Mouse (Mus musculus): Measurements from ENCODE around the gene Slc25a14. TPM values are rescaled to one million over a fixed set of nuclear protein-coding genes. Genes with fewer than 3 reads are reported as not detected.

Slc25a14 gene
- 11.3 and 14.1 TPM in 2 replicates for polyA plus RNA-seq (2014; fragmentation: Nextera tagmentation; extraction: Ambion mirVana)

DNA sequence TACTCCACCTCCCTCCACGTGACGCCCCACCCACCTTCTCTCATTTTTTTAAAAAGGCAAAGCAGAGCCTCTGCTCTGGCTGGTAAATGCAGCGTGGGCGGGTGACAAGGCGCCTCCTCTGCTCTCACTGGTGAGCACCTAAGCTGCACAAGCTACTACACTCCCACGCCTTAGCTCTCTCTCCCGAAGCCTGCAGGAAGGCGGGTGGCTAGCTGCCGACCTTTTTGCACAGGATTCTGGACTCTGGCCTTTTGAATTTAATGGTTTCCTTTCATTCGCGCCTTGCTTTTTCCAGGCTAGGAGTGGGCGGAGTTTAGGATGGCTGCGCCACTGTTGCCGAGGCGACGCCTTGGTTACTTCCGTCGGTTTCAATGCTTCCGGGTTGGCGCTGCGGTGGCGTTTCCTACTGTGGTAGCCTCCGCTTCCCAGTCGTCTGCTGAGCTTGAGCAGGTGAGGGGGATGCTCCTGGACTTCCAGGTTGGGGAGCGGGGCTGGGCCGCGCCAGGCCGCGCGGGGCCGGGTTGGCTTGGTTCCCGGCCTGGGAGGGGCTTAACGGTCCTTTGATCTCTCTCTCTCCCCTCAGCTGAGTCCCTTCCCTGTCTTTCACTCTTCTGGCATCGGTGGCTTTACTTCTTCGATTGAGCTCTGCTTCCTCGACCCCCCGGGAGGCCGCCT, at the start of gene Slc25a14:
Gene Slc25a14, plus strand, starts transcription at position 35 of the 675 bp plus-strand sequence.
- Histone ChIP-seq H3K4me3 (ENCODE audit: low read depth, low read length) (peak within 1 kb of the TSS; percentile 54), H3K9me3 (ENCODE audit: low read depth, low read length) (no peaks in the 10 kb centered on the region), H3K36me3 (ENCODE audit: insufficient read depth) (no peaks in the 10 kb centered on the region), H3K4me2 (peak within 1 kb of the TSS; percentile 54), H3K27me3 (ENCODE audit: insufficient read depth, low read length) (no peaks in the 10 kb centered on the region), H3K4me1 (ENCODE audit: insufficient read depth) (no peaks in the 10 kb centered on the region), H3K9ac (peak within 1 kb of the TSS; percentile 34), H3K27ac (ENCODE audit: low read depth) (peak within 1 kb of the TSS; percentile 86)
- DNase-seq (peak; percentile 91), ATAC-seq (ENCODE audit: insufficient read depth) (peak; percentile 98)
- TF ChIP-seq CTCF (IDR thresholded peaks at IDR 0.05; ENCODE audit: low read depth): no peak
- whole genome bisulfite sequencing: 7% methylated on average over 36 of the region's 38 CpGs

DNA sequence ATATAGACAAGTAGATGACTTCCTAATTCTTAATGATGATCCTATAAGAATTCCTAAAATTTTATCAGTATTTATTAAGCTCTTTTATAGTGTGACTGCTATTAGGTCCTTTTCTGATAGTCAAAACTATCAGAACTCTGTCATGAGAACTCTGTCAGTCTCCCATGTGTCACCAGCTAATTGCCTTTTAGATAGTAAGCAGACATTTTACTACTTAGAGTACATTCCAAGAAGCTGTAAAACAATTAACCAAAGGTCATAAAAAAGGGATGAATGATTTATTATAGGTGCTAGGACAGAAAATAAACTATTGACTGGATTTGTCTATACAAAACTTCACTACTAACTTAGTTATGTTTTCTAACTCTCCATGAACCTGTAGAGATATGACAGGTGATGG, 39.9 kb upstream of the Slc25a14 start:
- H3K27me3 ChIP-seq (ENCODE audit: insufficient read depth, low read length): no peaks in the 10 kb centered on the region
- ATAC-seq (ENCODE audit: insufficient read depth) (no peak), DNase-seq (no peak)
- H3K4me1 ChIP-seq (ENCODE audit: insufficient read depth): no peaks in the 10 kb centered on the region
- H3K4me3 ChIP-seq (ENCODE audit: low read depth, low read length): no peak overlapping the region
- no peak overlapping the region for H3K4me2 ChIP-seq
- H3K9ac ChIP-seq: no peak overlapping the region
- H3K9me3 ChIP-seq (ENCODE audit: low read depth, low read length): no peaks in the 10 kb centered on the region
- no peak overlapping the region for H3K27ac ChIP-seq (ENCODE audit: low read depth)
- peaks cover 13% of the 10 kb centered on the region for H3K36me3 ChIP-seq (ENCODE audit: insufficient read depth)
- TF ChIP-seq CTCF (IDR thresholded peaks at IDR 0.05; ENCODE audit: low read depth): no peak

DNA sequence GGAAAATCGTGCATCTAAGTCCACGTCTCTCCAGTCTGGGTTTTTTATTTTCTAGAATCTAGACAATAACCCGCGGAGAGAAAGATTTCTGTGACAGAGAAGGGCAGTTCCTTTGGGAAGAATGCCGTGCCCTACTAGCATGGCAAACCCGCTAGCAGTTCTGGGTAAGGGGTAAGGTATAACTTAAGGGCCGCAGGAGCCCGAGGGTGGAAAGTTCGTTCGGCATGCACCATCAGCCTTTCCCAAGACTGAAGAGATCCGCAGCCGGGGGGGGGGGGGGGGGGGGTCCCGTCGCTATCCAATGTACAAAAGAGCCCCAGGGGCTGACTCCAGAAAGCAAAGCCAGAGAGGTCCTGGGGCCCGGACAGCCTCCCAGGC, 29.5 kb upstream of the Slc25a14 start:
- H3K4me2 ChIP-seq: peak overlapping the region; percentile 58
- no peak for TF ChIP-seq CTCF (IDR thresholded peaks at IDR 0.05; ENCODE audit: low read depth)
- no peaks in the 10 kb centered on the region for H3K4me1 ChIP-seq (ENCODE audit: insufficient read depth)
- peak overlapping the region; percentile 73; the same call in 1 of the 2 replicates for H3K27ac ChIP-seq (ENCODE audit: low read depth)
- peaks cover 17% of the 10 kb centered on the region; the same call in 1 of the 2 replicates for H3K36me3 ChIP-seq (ENCODE audit: insufficient read depth)
- no peaks in the 10 kb centered on the region for H3K27me3 ChIP-seq (ENCODE audit: insufficient read depth, low read length)
- peak overlapping the region; percentile 59 for H3K4me3 ChIP-seq (ENCODE audit: low read depth, low read length)
- peak; percentile 15 for DNase-seq
- ATAC-seq (ENCODE audit: insufficient read depth): peak; percentile 42; the same call in 1 of the 2 replicates
- H3K9ac ChIP-seq: peak overlapping the region; percentile 69
- H3K9me3 ChIP-seq (ENCODE audit: low read depth, low read length): no peaks in the 10 kb centered on the region
- 6% methylated on average over 10 of the region's 15 CpGs for WGBS

DNA sequence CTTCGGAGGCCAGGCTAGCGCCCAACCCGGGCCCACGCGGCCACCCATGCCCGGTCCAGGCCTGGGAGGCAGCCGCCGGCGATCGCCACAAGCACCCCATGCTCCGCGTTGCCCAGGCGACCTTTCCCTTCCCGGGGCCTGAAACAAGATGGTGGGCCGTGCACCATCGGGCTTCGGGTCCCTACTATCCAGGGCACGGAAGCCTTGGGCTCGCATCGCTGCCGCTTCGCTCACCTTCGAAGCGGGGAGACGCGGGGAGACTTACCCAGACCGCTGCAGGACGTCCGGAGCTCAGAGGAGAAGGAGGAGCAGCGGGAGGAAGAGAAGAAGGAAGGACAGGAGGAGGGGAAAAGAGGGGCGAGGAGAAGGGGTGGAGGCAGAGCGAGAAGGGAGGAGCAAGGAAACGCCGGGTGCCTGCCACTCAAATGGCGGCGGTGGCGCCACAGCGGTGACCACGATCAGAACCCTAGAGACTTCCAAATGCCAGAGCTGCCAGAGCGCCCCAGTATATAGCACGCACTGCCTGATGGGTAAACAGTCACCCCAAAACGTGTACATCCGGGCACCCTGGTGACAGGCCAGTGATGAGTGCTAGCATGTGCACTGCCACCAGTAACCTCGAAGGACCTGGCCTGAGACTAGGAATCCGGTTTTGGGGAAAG, 29.0 kb upstream of the Slc25a14 start, which contains the start of gene Zfp280c:
Gene Zfp280c, minus strand, starts transcription at position 406 of the 662 bp plus-strand sequence.
- peak; percentile 96 for ATAC-seq (ENCODE audit: insufficient read depth)
- Histone ChIP-seq H3K9ac (peak within 1 kb of the TSS; percentile 69), H3K9me3 (ENCODE audit: low read depth, low read length) (no peaks in the 10 kb centered on the region), H3K4me1 (ENCODE audit: insufficient read depth) (no peaks in the 10 kb centered on the region), H3K36me3 (ENCODE audit: insufficient read depth) (peaks cover 13% of the 10 kb centered on the region; the same call in 1 of the 2 replicates), H3K4me2 (peak within 1 kb of the TSS; percentile 58), H3K27ac (ENCODE audit: low read depth) (peak within 1 kb of the TSS; percentile 73; the same call in 1 of the 2 replicates), H3K27me3 (ENCODE audit: insufficient read depth, low read length) (no peaks in the 10 kb centered on the region), H3K4me3 (ENCODE audit: low read depth, low read length) (peak within 1 kb of the TSS; percentile 59)
- 11% methylated on average over 44 of the region's 45 CpGs for WGBS
- DNase-seq: peak; percentile 78
- TF ChIP-seq CTCF (IDR thresholded peaks at IDR 0.05; ENCODE audit: low read depth): no peak

DNA sequence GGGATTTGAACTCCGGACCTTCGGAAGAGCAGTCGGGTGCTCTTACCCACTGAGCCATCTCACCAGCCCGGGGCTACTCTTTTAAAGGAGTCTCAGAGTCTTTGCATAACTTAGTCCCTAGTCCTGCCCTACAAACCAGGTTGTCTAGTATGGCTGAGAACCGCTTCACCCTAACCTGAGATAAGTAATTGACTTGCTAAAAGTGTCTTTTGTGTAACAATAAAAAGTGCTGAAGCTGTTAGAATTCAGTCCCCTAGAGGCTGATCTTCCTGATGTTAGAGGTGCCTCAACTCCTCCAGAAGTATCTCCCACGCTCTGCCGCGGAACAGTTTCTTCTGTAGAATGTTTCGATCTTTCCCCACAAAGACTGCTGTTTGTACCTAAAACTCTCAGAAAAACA, 27.2 kb upstream of the Slc25a14 start:
- no peak for ATAC-seq (ENCODE audit: insufficient read depth)
- DNase-seq: no peak

DNA sequence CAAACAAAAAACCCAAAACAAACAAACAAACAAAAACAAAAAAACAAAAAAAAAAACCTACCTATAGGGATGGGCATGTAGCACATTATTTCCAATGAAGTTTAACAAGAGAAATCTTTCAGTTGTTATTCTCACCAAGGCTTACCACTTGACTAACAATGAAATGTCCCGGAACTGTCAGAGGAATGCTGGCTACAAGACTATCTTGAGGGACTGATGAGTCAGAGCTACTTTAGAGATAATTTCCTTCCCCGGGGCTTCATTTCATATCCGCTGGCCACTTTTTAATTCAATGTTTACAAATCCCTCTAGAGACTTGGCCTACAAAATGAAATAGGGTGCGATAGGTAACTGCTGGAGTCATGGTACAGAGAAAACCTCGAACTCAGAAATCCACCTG, 26.3 kb upstream of the Slc25a14 start:
- ATAC-seq (ENCODE audit: insufficient read depth): no peak
- WGBS: 78% methylated on average over 5 of the region's 5 CpGs

More for the DNA sequence above, 27.2 kb upstream of the Slc25a14 start:
- H3K27ac ChIP-seq (ENCODE audit: low read depth): no peak overlapping the region
- H3K27me3 ChIP-seq (ENCODE audit: insufficient read depth, low read length): no peaks in the 10 kb centered on the region
- no peak for TF ChIP-seq CTCF (IDR thresholded peaks at IDR 0.05; ENCODE audit: low read depth)
- H3K4me3 ChIP-seq (ENCODE audit: low read depth, low read length): no peak overlapping the region
- H3K4me1 ChIP-seq (ENCODE audit: insufficient read depth): no peaks in the 10 kb centered on the region
- 80% methylated on average over 9 of the region's 9 CpGs for WGBS
- no peak overlapping the region for H3K9ac ChIP-seq
- H3K9me3 ChIP-seq (ENCODE audit: low read depth, low read length): no peaks in the 10 kb centered on the region
- H3K4me2 ChIP-seq: no peak overlapping the region
- H3K36me3 ChIP-seq (ENCODE audit: insufficient read depth): peaks cover 2% of the 10 kb centered on the region; the same call in 1 of the 2 replicates

DNA sequence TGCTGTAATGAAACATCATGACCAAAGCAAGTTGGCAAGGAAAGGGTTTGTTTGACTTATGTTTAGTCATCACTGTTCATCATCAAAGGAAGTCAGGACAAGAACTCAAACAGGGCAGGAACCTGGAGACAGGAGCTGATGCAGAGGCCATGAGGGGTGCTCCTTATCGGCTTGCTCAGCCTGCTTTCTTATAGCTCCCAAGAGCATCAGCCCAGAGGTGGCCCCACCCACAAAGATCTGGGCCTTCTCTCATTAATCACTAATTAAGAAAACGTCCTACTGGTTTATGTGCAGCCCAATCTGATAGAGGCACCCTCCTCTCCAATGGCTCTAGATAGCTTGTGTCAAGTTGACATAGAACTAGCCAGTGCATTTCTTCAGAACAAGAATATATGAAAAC, 18.3 kb upstream of the Slc25a14 start:
- WGBS: 40% methylated on average over 2 of the region's 2 CpGs
- no peak for TF ChIP-seq CTCF (IDR thresholded peaks at IDR 0.05; ENCODE audit: low read depth)
- Histone ChIP-seq H3K9me3 (ENCODE audit: low read depth, low read length) (no peaks in the 10 kb centered on the region), H3K4me3 (ENCODE audit: low read depth, low read length) (no peak overlapping the region), H3K27me3 (ENCODE audit: insufficient read depth, low read length) (no peaks in the 10 kb centered on the region), H3K36me3 (ENCODE audit: insufficient read depth) (no peaks in the 10 kb centered on the region), H3K27ac (ENCODE audit: low read depth) (no peak overlapping the region), H3K9ac (no peak overlapping the region), H3K4me1 (ENCODE audit: insufficient read depth) (no peaks in the 10 kb centered on the region), H3K4me2 (no peak overlapping the region)
- no peak for DNase-seq
- no peak for ATAC-seq (ENCODE audit: insufficient read depth)

More for the DNA sequence above, 26.3 kb upstream of the Slc25a14 start:
- Histone ChIP-seq H3K9me3 (ENCODE audit: low read depth, low read length) (no peaks in the 10 kb centered on the region), H3K36me3 (ENCODE audit: insufficient read depth) (no peaks in the 10 kb centered on the region), H3K4me1 (ENCODE audit: insufficient read depth) (no peaks in the 10 kb centered on the region), H3K4me2 (no peak overlapping the region), H3K27ac (ENCODE audit: low read depth) (no peak overlapping the region), H3K9ac (no peak overlapping the region), H3K4me3 (ENCODE audit: low read depth, low read length) (no peak overlapping the region), H3K27me3 (ENCODE audit: insufficient read depth, low read length) (no peaks in the 10 kb centered on the region)
- TF ChIP-seq CTCF (IDR thresholded peaks at IDR 0.05; ENCODE audit: low read depth): no peak
- no peak for DNase-seq
